In genomic region chr1:51789269-51789668, GRCm38 (mm10) we compare ENCODE assay signal across 10 mouse cellular contexts.
DNase-seq lines count a peak whose midpoint lies in the region; ATAC-seq and TF ChIP-seq lines count a peak whose summit lies in the region.
"Had no signal": no experiment of that assay in that cellular context is flagged by ENCODE, and none has a peak within 500 bp of the region (broad histone marks: within the 10 kb centered on the region; RNA-seq: fewer than 3 reads in every experiment).

No protein-coding gene starts in this region.

- DNase-seq in adrenal gland, adult (ENCODE audit: inconsistent age in 2 of 2, low spot score in 1 of 2) = peak; percentile 59 to 86
- DNase-seq in adrenal gland, postnatal 4 days (ENCODE audit: low spot score in 2 of 2) = no peak
- DNase-seq in kidney, postnatal 25 days = peak; percentile 17 to 40
- no peak for DNase-seq in kidney, adult 11 months
- peak; percentile 23 for DNase-seq in lung, postnatal 25 days (ENCODE audit: low spot score)
- DNase-seq in layer of hippocampus, postnatal 36 days = no peak
- DNase-seq: cerebellum, postnatal 14 days had no signal

- H3K4me1 ChIP-seq in bone marrow macrophage, adult 2 months (ENCODE audit: control insufficient read depth, insufficient read depth, low read length) = peaks cover 21% of the 10 kb centered on the region
- H3K4me1 ChIP-seq: kidney, embryonic 15.5 days had no signal

- no peak for TF ChIP-seq CTCF in bone marrow macrophage, adult 2 months (IDR thresholded peaks at IDR 0.05; ENCODE audit: low read depth, low read length)

- no peak for TF ChIP-seq POLR2A in bone marrow macrophage, adult 2 months (IDR thresholded peaks at IDR 0.05; ENCODE audit: borderline replicate concordance, low read depth, low read length)

- H3K4me3 ChIP-seq in bone marrow macrophage, adult 2 months (ENCODE audit: insufficient read depth, low read length) = no peak overlapping the region
- H3K4me3 ChIP-seq: kidney, embryonic 15.5 days had no signal

- no peak for ATAC-seq in frontal cortex, adult (ENCODE audit: low TSS enrichment)

- peak overlapping the region; percentile 34 for H3K27ac ChIP-seq in bone marrow macrophage, adult 2 months (ENCODE audit: insufficient read depth, low read depth, low read length)
- H3K27ac ChIP-seq: kidney, embryonic 15.5 days had no signal

Comparison
In these comparisons a context has a peak if more than half of its experiments do, and no peak if none do; other contexts are left out.
1. DNase-seq: peak in adrenal gland, adult (2 of 2), kidney, postnatal 25 days (2 of 2) and lung, postnatal 25 days (single experiment); none in adrenal gland, postnatal 4 days (0 of 2), kidney, adult 11 months (single experiment) and layer of hippocampus, postnatal 36 days (0 of 2).